In genomic region chr3:86788711-86789110, GRCm38 (mm10) we compare ENCODE assay signal across 8 mouse cellular contexts.
DNase-seq lines count a peak whose midpoint lies in the region; ATAC-seq and TF ChIP-seq lines count a peak whose summit lies in the region.

No protein-coding gene starts in this region.

- ATAC-seq in heart, postnatal 0 days (ENCODE audit: insufficient read depth, low read depth), result no peak
- no peak for ATAC-seq in midbrain, embryonic 14.5 days (ENCODE audit: low FRiP score, low TSS enrichment)
- ATAC-seq in erythroid progenitor cell, adult 5-6 weeks (replicated peaks; ENCODE audit: low FRiP score, poor library complexity, severe bottlenecking), result no peak

- no peak overlapping the region for H3K4me3 ChIP-seq in heart, postnatal 0 days (ENCODE audit: low read depth, low read length)
- H3K4me3 ChIP-seq in midbrain, embryonic 14.5 days (replicated peaks; ENCODE audit: low read depth, low read length), result no peak overlapping the region

- no peak overlapping the region for H3K9ac ChIP-seq in heart, postnatal 0 days (replicated peaks; ENCODE audit: low read depth, low read length)
- no peak overlapping the region for H3K9ac ChIP-seq in midbrain, embryonic 14.5 days (replicated peaks; ENCODE audit: low read length)

- H3K9me3 ChIP-seq in heart, postnatal 0 days (replicated peaks; ENCODE audit: control insufficient read depth, low read length), result no peaks in the 10 kb centered on the region
- no peaks in the 10 kb centered on the region for H3K9me3 ChIP-seq in midbrain, embryonic 14.5 days (ENCODE audit: control insufficient read depth, low read length)

- no peaks in the 10 kb centered on the region for H3K27me3 ChIP-seq in heart, postnatal 0 days (ENCODE audit: control insufficient read depth, insufficient read depth, low read length)
- H3K27me3 ChIP-seq in midbrain, embryonic 14.5 days (ENCODE audit: control insufficient read depth, insufficient read depth, low read length), result no peaks in the 10 kb centered on the region

- peak; percentile 77 for TF ChIP-seq CTCF in heart, postnatal 0 days (IDR thresholded peaks at IDR 0.05; ENCODE audit: low read depth)

- peaks cover 25% of the 10 kb centered on the region for H3K4me1 ChIP-seq in heart, postnatal 0 days (ENCODE audit: control insufficient read depth, insufficient read depth)
- H3K4me1 ChIP-seq in midbrain, embryonic 14.5 days (ENCODE audit: control insufficient read depth, insufficient read depth, low read length), result 0 out of 2 replicates have a peak, but pooled peaks cover 8% of the 10 kb centered on the region

- H3K4me2 ChIP-seq in heart, postnatal 0 days (ENCODE audit: low read depth, low read length), result no peak overlapping the region
- H3K4me2 ChIP-seq in midbrain, embryonic 14.5 days (ENCODE audit: low read length), result no peak overlapping the region

- TF ChIP-seq EP300 in heart, postnatal 0 days (IDR thresholded peaks at IDR 0.05; ENCODE audit: low read depth), result no peak

- H3K36me3 ChIP-seq in heart, postnatal 0 days (replicated peaks; ENCODE audit: control insufficient read depth, insufficient read depth, low read length), result no peaks in the 10 kb centered on the region
- H3K36me3 ChIP-seq in midbrain, embryonic 14.5 days (ENCODE audit: control insufficient read depth, insufficient read depth, low read length), result peaks cover 70% of the 10 kb centered on the region

- H3K27ac ChIP-seq in heart, postnatal 0 days (ENCODE audit: low read depth), result no peak overlapping the region
- peak overlapping the region; percentile 60; the same call in 1 of the 2 replicates for H3K27ac ChIP-seq in midbrain, embryonic 14.5 days (replicated peaks; ENCODE audit: low read depth, low read length)

- peak; percentile 61 for DNase-seq in left cerebral cortex, adult 11 months (ENCODE audit: low spot score)
- no peak for DNase-seq in left cerebral cortex, adult 8-10 months (ENCODE audit: low spot score in 2 of 2)
- DNase-seq in adipocyte (ENCODE audit: low spot score), result peak; percentile 78
- DNase-seq in embryo, embryonic 10 days (ENCODE audit: low spot score), result peak; percentile 87
- DNase-seq in heart, postnatal 0 days (ENCODE audit: low spot score), result peak; percentile 88
- peak; percentile 73 to 81 for DNase-seq in left cerebral cortex, adult 18-20 months (ENCODE audit: low spot score in 2 of 2)
- DNase-seq in midbrain, embryonic 14.5 days, result peak; percentile 92

- 27% methylated on average over 6 of the region's 6 CpGs for WGBS in heart, postnatal 0 days
- WGBS in midbrain, embryonic 14.5 days, result 43% methylated on average over 6 of the region's 6 CpGs

Comparison
In these comparisons a context has a peak if more than half of its experiments do, and no peak if none do; other contexts are left out.
1. DNase-seq: peak in left cerebral cortex, adult 11 months (single experiment), adipocyte (single experiment), embryo, embryonic 10 days (single experiment), heart, postnatal 0 days (single experiment), left cerebral cortex, adult 18-20 months (2 of 2) and midbrain, embryonic 14.5 days (single experiment); none in left cerebral cortex, adult 8-10 months (0 of 2).